Mouse (Mus musculus): ENCODE measurements around the gene Oard1.

Gene Oard1

DNA sequence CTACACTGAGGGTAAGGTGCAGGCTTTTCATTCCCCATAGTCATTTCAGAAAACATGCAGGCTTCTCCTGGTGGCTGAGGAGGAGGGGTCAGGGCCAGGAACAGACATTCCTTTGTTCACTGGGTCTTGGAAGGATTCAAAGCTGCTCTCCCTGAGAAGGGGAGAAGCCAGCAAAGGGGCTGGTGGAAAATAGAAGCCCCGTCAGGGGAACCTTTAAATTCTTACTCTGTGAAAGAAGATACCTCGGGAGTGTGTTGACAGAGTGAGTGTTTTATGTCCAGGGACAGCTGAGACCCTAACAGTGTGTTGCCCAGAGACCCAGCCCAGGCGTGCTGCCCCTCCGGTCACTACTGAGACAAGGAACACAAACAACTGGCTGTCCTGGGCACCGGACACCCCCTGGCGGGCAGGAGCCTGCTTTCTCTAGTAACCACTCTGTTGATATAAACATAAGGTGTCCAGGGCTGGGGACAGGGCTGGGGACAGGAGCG is 27.7 kb downstream of the Oard1 start:
- DNase-seq: no peak

DNA sequence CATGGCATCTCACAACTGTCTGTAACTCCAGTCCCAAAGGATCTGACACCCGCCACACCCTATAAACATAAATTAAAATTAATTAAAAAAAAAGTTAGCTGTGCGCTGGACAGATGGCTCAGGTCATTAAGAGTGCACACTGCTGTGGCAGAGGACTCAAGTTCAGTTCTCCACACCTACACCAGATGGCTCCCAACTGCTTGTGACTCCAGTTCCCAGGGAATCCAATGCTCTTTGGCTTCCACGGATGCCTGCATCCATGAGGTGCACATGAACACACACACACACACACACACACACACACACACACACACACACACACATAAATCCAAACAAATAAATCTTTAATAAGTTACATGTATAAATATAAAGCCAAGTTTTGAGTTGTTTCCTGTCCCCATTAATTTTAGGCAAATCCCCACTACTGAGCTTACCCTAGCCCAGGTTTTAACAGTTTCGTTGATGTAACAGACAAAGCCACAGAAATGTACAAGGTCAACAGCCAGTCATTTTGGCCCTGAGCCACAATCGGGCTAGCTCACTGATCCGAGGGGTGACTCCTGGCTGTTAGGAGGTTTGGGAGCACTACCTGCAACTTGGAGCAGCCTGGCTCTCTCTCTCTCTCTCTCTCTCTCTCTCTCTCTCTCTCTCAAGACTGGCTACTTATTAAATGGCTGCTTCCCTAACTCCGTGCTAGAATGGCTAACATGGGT is 33.1 kb downstream of the Oard1 start:
- DNase-seq: no peak

DNA sequence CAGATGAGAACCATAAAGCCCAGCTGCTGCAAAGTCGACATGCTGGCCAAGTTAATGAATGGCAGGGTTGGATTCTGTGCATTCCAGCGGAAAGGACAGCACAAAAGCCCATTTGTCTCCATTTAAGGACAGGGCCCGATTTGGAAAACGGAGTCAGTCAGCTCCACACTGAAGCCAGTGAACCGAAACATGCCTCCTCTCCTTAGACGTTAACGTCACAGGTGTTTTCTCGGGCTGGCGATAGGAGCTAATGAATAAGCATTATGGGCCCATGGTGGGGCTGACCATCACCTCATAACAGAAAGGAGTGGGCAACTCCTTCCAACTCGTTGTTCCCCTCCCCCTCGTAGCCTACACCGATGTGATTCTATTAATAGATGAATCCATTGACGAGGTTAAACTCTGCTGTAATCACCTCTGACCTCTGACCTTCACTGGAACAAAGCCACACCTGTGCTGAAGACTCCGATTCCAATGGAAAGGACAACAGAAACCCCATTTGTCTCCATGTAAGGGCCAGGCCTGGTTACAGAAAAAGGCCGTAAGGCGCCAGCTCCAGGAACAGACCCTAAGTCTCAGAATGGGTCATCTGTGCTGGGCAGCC is 33.8 kb downstream of the Oard1 start:
- DNase-seq: no peak

DNA sequence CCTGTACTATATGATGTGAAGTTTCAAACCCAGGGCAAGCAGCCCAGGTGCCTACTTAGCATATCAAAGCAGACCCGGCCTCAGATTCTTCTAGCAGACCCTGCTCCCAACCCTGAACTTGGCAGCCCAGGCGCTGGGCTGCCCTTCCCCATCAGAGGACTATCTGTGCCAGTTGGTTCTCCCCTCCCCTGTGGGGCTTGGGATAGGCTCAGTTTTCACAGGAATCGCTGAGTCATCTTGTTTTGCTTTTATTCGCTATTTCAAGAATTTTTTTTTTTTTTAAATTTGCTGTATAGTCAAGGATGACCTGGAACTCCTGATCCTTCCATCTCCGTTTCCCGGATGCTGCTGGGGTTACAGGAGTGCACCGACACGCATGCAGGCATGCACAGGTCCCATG is 37.9 kb downstream of the Oard1 start:
- no peak for DNase-seq

DNA sequence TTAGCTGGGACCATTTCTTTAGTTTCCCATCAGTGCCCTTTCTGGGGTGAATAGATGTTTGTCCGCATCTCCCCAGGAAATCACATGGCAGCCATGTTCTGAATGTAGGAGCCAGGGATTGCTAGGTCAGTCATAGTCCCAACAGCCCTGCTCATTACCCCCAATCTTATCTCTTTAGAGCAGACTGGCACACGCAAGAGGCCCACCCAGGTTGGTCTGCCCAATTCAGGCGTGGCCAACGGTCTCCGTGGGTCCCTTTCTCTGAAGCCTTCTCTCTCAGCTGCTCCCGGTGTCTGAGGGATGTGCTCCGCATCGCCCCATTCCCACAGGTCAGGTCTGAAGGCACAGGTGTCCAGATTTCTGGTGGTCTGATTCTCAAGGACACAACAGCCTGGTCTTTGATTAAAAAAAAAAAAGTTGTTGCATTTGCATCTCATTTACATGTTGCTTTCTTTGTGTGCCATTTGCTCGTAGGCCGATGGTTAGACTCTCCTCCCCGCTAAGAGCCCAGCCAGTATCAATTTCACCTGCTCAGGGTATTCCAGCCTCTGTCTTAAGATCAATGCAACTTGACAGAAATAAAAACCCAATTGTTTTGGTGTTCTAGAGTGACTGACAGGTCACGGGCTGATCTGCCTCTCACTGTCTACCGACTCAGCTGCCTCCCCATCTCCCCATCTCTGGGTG is 41.0 kb downstream of the Oard1 start:
- no peak for DNase-seq

DNA sequence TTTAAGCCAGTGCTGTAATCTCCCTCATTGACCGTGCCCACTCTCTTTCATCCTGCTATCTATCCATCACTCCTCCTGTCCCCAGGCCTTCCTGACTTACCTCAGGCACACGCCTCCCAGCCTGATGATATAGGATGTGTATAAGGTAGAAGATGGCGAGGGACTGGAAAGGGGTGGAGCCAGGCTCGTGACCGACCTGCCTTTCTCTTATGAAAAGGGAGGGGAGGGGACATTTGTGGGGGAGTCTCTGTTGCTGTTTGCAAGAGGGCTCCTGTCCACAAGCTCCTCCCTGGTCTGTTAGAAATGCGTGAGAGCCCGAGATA is 41.5 kb downstream of the Oard1 start, which contains the start of gene Tspo2:
Gene Tspo2 (minus strand): TSS at position 170 of the 323 bp plus-strand sequence.
- no peak for DNase-seq

DNA sequence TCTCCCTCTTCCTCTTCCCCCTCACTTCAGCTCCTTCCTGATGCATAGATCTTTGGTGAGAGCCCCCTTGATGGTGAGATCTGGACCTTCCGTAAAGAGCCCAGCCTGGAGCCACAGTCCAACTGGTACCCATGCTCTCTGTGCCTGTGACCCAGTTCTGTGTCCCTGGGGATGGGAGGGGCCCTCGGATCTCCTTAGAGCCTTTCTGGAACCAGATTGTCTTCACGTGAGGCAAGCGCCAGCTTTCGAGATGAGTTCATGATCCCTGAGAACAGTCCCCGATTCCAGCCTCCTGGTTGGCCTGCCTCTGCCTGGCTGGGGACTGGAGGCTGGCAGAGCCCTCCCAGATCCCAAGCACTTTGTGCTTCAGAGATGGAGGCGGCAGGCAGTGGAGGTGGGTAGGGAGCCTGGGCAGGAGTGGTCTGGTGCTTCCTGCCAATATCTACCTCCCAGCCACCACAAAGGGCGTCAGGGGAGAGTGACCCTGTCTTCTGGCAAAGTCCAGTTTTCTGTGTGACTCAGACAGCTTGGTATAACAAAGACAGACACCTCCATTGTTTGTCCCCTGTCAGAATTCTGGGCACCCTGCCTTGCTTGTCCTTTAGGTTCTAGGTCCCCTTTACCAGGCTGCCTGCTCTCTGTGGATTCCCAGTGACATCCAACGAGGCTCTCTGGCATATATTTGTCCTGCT is 42.1 kb downstream of the Oard1 start:
- DNase-seq: no peak

DNA sequence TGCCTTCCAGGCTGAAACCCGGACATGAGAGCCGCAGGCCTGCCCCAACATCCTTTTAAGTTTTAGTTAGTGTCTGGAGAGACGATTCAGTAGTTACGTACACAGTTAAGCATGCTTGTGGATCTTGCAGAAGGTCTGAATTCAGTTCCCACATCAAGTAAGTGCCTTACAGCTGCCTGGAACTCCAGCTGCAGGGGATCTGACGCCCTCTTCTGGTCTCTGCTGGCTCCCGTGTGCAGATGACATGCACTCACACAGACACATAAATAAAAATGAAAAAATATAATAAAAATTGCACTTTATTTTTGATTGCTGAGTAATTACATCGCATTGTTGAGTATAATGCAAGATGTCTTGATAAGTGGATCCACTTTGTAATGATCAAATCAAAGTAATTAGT is 43.7 kb downstream of the Oard1 start:
- no peak for DNase-seq

DNA sequence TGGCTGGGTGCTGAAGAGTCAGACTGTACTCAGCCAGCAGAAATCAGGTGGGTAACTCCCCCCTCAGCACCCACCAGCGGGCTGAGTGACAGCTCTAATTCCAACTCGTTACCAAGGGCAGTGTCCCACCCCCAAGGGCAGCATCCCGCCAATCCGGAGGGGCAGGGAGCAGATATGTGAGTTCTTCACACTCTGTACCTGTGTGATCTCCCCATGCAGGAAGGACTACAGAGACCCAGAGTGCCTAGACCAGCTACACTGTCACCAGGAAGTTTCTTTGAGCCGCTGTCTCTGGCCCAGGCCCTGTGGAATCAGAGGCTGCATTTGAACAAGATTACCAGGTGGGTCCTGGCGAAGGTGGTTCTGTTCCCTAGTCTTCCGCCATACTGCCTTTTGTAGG is 44.4 kb downstream of the Oard1 start:
- no peak for DNase-seq

DNA sequence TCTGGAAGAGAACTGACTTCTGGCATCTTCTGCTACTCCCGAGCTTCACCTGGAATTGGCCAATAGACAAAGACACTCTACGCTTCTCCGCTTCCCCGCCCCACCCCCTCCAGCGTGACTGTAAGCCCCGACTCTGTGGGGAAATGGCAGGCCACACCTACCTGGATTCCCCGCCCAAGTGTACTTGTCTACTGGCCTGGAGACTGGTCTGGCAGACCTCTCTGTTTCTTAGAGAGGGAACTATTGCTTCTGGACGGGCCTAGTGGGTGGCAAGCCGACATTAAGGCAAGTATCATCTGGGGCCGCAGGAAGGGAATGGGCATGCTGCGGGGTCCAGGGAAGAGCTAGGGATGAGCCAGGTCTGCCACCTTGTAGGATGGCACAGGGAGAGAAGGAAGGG is 44.9 kb downstream of the Oard1 start, which contains the start of gene Unc5cl:
Gene Unc5cl (plus strand): TSS at position 214 of the 400 bp plus-strand sequence.
- no peak for DNase-seq

DNA sequence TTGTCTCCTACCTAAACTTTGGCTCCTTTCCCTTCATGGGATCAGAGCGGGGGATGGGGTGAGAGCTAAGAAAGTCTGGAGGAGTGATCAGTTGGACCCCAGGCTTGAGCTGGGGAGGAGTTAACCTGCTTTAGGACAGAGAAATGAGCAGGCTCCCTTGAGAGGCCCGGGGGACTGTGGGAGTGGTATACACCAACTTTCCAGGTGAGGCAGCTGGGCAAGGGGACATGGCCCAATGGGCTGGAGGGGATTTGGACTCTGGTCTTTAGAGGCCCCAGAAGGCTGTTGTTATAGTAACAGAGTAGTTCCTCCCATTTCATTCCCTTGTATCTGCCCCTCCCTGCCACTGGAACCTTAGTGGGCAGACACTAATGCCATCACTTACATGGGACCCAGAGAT is 46.1 kb downstream of the Oard1 start:
- DNase-seq: no peak

DNA sequence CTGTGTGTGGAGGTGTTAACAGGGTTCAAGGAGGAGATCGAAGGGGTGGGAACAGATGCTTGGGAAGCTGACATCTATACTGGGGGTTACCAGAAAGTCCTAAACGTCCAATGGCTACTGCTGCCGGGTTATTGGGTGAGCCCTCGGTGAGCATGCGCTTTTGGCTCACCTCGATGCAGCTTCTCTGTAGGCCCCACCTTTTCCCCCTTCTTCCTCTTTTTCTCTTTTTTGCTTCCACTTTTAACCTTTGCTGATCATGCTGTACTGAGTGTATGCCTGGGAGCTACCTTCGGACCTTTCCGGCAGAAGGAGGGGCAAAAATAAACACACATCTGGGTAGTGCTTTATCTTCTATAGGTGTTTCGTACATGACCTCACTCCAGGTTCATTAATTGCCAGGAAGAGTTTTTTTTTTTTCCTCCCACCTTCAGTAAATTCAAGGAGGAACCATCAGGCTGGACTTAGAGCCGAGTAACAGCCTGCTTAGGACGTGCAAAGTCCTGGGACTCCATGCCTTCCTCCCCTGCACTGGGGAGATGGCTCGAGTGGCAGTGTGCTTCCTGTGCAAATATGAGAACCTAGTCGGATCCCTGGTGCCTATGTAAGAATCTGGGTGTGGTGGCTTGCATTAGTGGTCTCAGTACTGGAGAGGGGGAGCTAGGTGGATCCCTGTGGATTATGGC is 48.3 kb downstream of the Oard1 start:
- no peak for DNase-seq

DNA sequence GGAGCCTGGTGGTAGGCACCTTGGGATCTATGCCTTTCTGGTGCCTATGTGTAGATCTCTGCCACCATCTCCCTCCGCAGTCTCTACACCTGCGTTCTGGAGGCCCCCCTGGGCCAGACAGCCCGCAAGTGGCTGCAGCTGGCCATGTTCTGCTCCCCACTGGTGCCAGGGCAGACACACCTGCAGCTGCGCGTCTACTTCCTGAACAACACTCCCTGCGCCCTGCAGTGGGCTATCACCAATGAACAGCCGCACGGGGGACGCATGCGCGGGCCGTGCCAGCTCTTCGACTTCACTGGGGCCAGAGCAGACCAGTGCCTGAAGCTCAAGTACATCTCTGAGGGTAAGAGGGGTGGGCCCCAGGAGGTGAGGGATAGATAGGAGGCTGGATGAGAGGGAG is 52.3 kb downstream of the Oard1 start:
- DNase-seq: no peak

DNA sequence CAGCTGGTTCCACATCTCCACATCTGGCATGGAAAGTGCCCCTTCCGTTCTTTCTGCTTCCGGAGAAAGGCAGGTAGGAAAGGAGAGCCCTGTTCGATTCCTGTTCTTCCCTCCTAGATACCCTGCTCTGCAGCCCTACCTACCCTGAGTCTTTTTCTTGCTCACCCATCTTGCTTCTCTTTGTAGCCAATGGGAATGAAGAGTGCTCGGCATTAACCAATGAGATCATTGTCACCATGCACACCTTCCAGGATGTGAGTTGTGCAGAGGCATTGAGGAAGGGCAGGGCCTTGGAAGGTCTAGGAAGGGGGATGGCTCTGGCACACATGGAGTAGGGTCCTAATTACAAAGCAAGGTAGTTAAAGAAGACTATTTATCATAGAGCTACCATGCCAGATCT is 53.6 kb downstream of the Oard1 start:
- DNase-seq: no peak

Data from right cerebral cortex, postnatal 4 days (tissue).